24 mouse cellular contexts compared by ENCODE assay signal in the genomic region with DNA sequence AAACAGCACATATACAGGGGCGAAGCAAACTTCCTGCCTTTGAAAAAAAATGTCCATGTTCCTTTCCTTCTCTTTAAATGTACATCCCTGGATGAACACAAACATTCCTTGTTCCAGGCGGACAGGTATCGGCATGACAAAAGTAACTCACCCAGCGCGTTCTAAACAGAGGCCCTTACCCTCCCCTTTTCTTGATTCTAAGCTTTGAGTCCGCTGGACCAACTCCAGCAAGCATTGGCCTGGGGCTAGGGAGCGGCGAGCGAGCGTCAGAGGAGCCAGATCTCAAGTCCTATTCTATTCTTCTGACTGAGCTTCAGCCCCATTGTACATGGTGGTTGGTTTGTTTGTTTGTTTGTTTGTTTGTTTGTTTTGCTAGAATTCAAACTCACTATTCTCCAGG.
DNase-seq lines count a peak whose midpoint lies in the region; ATAC-seq and TF ChIP-seq lines count a peak whose summit lies in the region.
"Had no signal": no experiment of that assay in that cellular context is flagged by ENCODE, and none has a peak within 500 bp of the region (broad histone marks: within the 10 kb centered on the region; RNA-seq: fewer than 3 reads in every experiment).

No protein-coding gene starts in this region.

- H3K4me3 ChIP-seq in gastrocnemius, adult 2 months = no peak overlapping the region
- H3K4me3 ChIP-seq in kidney, embryonic 15.5 days (replicated peaks) = no peak overlapping the region
- H3K4me3 ChIP-seq in stomach, postnatal 0 days (ENCODE audit: low read depth, low read length) = no peak overlapping the region
- H3K4me3 ChIP-seq: erythroblast, embryonic 14.5 days; heart, embryonic 13.5 days; hindbrain, embryonic 15.5 days; intestine, embryonic 15.5 days had no signal

- no peaks in the 10 kb centered on the region for H3K4me1 ChIP-seq in kidney, embryonic 15.5 days
- no peaks in the 10 kb centered on the region for H3K4me1 ChIP-seq in stomach, postnatal 0 days (replicated peaks; ENCODE audit: control insufficient read depth, insufficient read depth)
- H3K4me1 ChIP-seq: hindbrain, embryonic 15.5 days; intestine, embryonic 15.5 days had no signal

- WGBS in kidney, embryonic 15.5 days = 57% methylated on average over 10 of the region's 10 CpGs
- 59% methylated on average over 10 of the region's 10 CpGs for WGBS in stomach, postnatal 0 days

- intact Hi-C loops in gastrocnemius, adult 2 months (cut with DNase I) = no loop called here

- no peak for TF ChIP-seq CTCF in gastrocnemius, adult 2 months (IDR thresholded peaks at IDR 0.05)
- no peak for TF ChIP-seq CTCF in stomach, postnatal 0 days (IDR thresholded peaks at IDR 0.05; ENCODE audit: low read depth)

- H3K36me3 ChIP-seq in kidney, embryonic 15.5 days = no peaks in the 10 kb centered on the region
- H3K36me3 ChIP-seq in stomach, postnatal 0 days (ENCODE audit: control insufficient read depth, insufficient read depth, low read length) = no peaks in the 10 kb centered on the region
- H3K36me3 ChIP-seq: heart, embryonic 13.5 days; hindbrain, embryonic 15.5 days; intestine, embryonic 15.5 days had no signal

- 0 out of 2 replicates have a peak, but pooled peaks cover 4% of the 10 kb centered on the region for H3K27me3 ChIP-seq in kidney, embryonic 15.5 days
- H3K27me3 ChIP-seq in stomach, postnatal 0 days (ENCODE audit: control insufficient read depth, insufficient read depth, low read length) = no peaks in the 10 kb centered on the region
- H3K27me3 ChIP-seq: hindbrain, embryonic 15.5 days; intestine, embryonic 15.5 days had no signal

- ATAC-seq in kidney, embryonic 15.5 days (replicated peaks; ENCODE audit: low FRiP score) = no peak
- no peak for ATAC-seq in stomach, postnatal 0 days (ENCODE audit: low FRiP score, low TSS enrichment)
- ATAC-seq: activated CD4-positive, CD25-positive, alpha-beta regulatory T cell, adult 4 months; forebrain, postnatal 0 days; intestine, embryonic 15.5 days had no signal

- TF ChIP-seq EP300 in stomach, postnatal 0 days (optimal IDR thresholded peaks at IDR 0.05) = no peak

- H3K27ac ChIP-seq in gastrocnemius, adult 2 months = no peak overlapping the region
- no peak overlapping the region for H3K27ac ChIP-seq in kidney, embryonic 15.5 days
- 0 out of 2 replicates have a peak overlapping the region, but pooled peaks have one; percentile 4 for H3K27ac ChIP-seq in stomach, postnatal 0 days (replicated peaks)
- H3K27ac ChIP-seq: heart, embryonic 13.5 days; hindbrain, embryonic 15.5 days; intestine, embryonic 15.5 days had no signal

- no peaks in the 10 kb centered on the region for H3K9me3 ChIP-seq in kidney, embryonic 15.5 days (replicated peaks)
- H3K9me3 ChIP-seq in stomach, postnatal 0 days (ENCODE audit: control insufficient read depth, low read length) = no peaks in the 10 kb centered on the region
- H3K9me3 ChIP-seq: heart, embryonic 13.5 days; hindbrain, embryonic 15.5 days; intestine, embryonic 15.5 days had no signal

- H3K9ac ChIP-seq in kidney, embryonic 15.5 days = no peak overlapping the region
- H3K9ac ChIP-seq in stomach, postnatal 0 days (ENCODE audit: low read length) = no peak overlapping the region
- H3K9ac ChIP-seq: forebrain, postnatal 0 days; heart, embryonic 13.5 days; hindbrain, embryonic 15.5 days; intestine, embryonic 15.5 days had no signal

- no peak overlapping the region for H3K4me2 ChIP-seq in kidney, embryonic 15.5 days
- no peak overlapping the region for H3K4me2 ChIP-seq in stomach, postnatal 0 days (replicated peaks; ENCODE audit: low read depth)
- H3K4me2 ChIP-seq: heart, embryonic 13.5 days; hindbrain, embryonic 15.5 days; intestine, embryonic 15.5 days; midbrain, embryonic 11.5 days had no signal

- DNase-seq in gastrocnemius, postnatal 10 days = peak; percentile 22
- DNase-seq in gastrocnemius, adult 2 months = no peak
- DNase-seq in kidney, postnatal 4 days = peak; percentile 35 to 40
- DNase-seq in urinary bladder, postnatal 14 days (ENCODE audit: low spot score) = peak; percentile 56
- no peak for DNase-seq in urinary bladder, postnatal 36 days (ENCODE audit: low spot score in 2 of 2)
- DNase-seq in stomach, postnatal 0 days (ENCODE audit: low spot score) = no peak
- no peak for DNase-seq in adrenal gland, adult (ENCODE audit: inconsistent age in 2 of 2, low spot score in 1 of 2)
- DNase-seq: adrenal gland, postnatal 14 days; B cell, adult 2 months; cerebellum, adult 11 months; embryo, embryonic 11 days; forebrain, postnatal 0 days; heart, postnatal 4 days; liver; lung, postnatal 4 days; right cerebral cortex, adult 18-20 months; thymus, postnatal 14 days had no signal

Comparison
In these comparisons a context has a peak if more than half of its experiments do, and no peak if none do; other contexts are left out.
1. DNase-seq: peak in gastrocnemius, postnatal 10 days (single experiment), kidney, postnatal 4 days (2 of 2) and urinary bladder, postnatal 14 days (single experiment); none in gastrocnemius, adult 2 months (single experiment), urinary bladder, postnatal 36 days (0 of 2), stomach, postnatal 0 days (single experiment) and adrenal gland, adult (0 of 2).